Mouse (Mus musculus) left cerebral cortex, postnatal 36 days (tissue): ENCODE measurements at regions not wholly inside any gene's neighbourhood (a gene's known extent, or its start where the extent isn't known, plus 50 kb on each side); places are given as distances from the start of the nearest gene placed in this dataset.
"Not testable (repeated sequence)": the region's sequence is repeated elsewhere in the genome, so short reads cannot be mapped to it uniquely, and the experiment has no call there.

Experiments
- DNase-seq, 2 experiments: peaks; one replicate each; pipeline ENCODE4 v3.0.0; 2021 to 2022; ENCODE audit warnings: low spot score in 2 of 2, mixed read lengths in 1 of 2
- intact Hi-C: fragments of 180-260 bp; cut with DNase I; formaldehyde crosslinking; loops from one replicate; pipeline ENCODE4 v1.15.1; 2025

GRCm38 (mm10) chr8:63829096-63829495, 123.0 kb downstream of the Sgo2b start:
- no peak for DNase-seq
- intact Hi-C loops, result no loop called here

GRCm38 (mm10) chr8:63828141-63828540, 123.9 kb downstream of the Sgo2b start:
- intact Hi-C loops, result no loop called here
- DNase-seq, result no peak

- DNase-seq, result no peak
- intact Hi-C loops, result loop anchor here (1.0 kb wide), 1 partner anchor 8 kb away; no protein-coding TSS in a partner anchor
Measured at GRCm38 (mm10) chr8:63784496-63784895, 167.6 kb downstream of the Sgo2b start.

GRCm38 (mm10) chr8:63760891-63761290, 191.2 kb downstream of the Sgo2b start:
- no peak for DNase-seq
- intact Hi-C loops, result no loop called here

- intact Hi-C loops, DNase-seq: not testable (repeated sequence)
Measured at GRCm38 (mm10) chr8:63759931-63760330, 192.1 kb downstream of the Sgo2b start.

- intact Hi-C loops, result no loop called here
- no peak for DNase-seq
Measured at GRCm38 (mm10) chr8:63755236-63755635, 196.8 kb downstream of the Sgo2b start.

GRCm38 (mm10) chr8:63754812-63755211, 197.2 kb downstream of the Sgo2b start:
- no peak for DNase-seq
- intact Hi-C loops, result no loop called here

GRCm38 (mm10) chr8:63753236-63753635, 198.8 kb downstream of the Sgo2b start:
- no peak for DNase-seq
- intact Hi-C loops, result no loop called here

- DNase-seq, result no peak
- intact Hi-C loops, result no loop called here
Measured at GRCm38 (mm10) chr8:63734411-63734810, 217.6 kb downstream of the Sgo2b start.

- intact Hi-C loops, DNase-seq: not testable (repeated sequence)
Measured at GRCm38 (mm10) chr8:63730741-63731140, 221.3 kb downstream of the Sgo2b start.
